Mouse (Mus musculus): ENCODE measurements around the gene Pak6. TPM values are rescaled to one million over a fixed set of nuclear protein-coding genes. Genes with fewer than 3 reads are reported as not detected.

The Pak6 gene
- polyA plus RNA-seq, 1 experiment from 2014 or later, result 1.9 TPM

DNA sequence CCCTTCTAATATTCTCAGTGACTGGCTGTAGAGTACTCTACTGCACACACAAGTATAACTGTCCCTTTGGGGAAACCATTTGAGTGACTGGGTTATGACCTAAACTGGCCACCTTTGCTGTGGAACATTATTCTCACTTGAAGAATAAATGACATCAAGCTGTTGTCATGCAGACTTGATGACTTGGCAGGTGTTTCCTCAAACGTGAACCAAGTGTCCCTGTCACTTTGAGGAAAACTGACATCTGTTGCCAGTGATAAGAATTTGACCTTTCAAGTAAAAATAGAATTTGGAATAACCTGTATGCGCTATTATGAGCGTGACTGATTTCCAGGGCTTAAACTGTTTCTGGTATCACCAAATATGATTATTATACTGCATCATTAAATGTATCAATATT is 77.2 kb downstream of the Pak6 start:
- peaks cover 7% of the 10 kb centered on the region for H3K4me1 ChIP-seq (replicated peaks; ENCODE audit: insufficient read depth, low read length)
- H3K36me3 ChIP-seq (ENCODE audit: insufficient read depth, low read length), result no peaks in the 10 kb centered on the region
- no peak overlapping the region for H3K4me2 ChIP-seq (ENCODE audit: low read length)
- H3K27me3 ChIP-seq (ENCODE audit: insufficient read depth, low read length), result peaks cover 7% of the 10 kb centered on the region
- no peak for TF ChIP-seq CTCF (IDR thresholded peaks at IDR 0.05; ENCODE audit: low read depth)
- WGBS, result 59% methylated on average over 3 of the region's 3 CpGs
- DNase-seq (ENCODE audit: low spot score) (no peak), ATAC-seq (replicated peaks; ENCODE audit: low FRiP score, low read depth) (no peak)
- no peak overlapping the region for H3K9ac ChIP-seq (ENCODE audit: low read depth, low read length)
- H3K27ac ChIP-seq, result no peak overlapping the region
- no peaks in the 10 kb centered on the region for H3K9me3 ChIP-seq (replicated peaks; ENCODE audit: low read length)
- no peak overlapping the region for H3K4me3 ChIP-seq (replicated peaks; ENCODE audit: low read depth, low read length)

DNA sequence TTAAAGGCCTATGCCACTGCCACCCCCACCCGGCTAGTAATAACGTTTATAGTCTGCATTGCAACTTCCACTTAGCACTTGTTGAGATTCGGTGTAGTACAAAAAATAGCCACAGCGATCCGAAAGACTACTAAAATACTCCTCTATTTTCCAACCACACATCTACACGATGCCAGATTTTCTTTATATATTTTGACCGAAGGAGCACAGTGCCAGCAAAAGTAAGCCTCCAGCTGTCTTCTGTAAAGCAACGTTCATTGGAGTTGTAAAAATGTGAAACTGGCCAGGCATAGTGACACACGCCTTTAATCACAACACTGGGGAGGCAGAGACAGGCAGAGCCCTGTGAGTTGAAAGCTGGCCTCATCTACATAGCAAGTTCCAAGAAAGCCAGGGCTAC is 78.1 kb downstream of the Pak6 start:
- Histone ChIP-seq H3K4me3 (replicated peaks; ENCODE audit: low read depth, low read length) (no peak overlapping the region), H3K27ac (no peak overlapping the region), H3K4me2 (ENCODE audit: low read length) (no peak overlapping the region), H3K9me3 (replicated peaks; ENCODE audit: low read length) (no peaks in the 10 kb centered on the region), H3K27me3 (ENCODE audit: insufficient read depth, low read length) (peaks cover 7% of the 10 kb centered on the region), H3K36me3 (ENCODE audit: insufficient read depth, low read length) (no peaks in the 10 kb centered on the region), H3K4me1 (replicated peaks; ENCODE audit: insufficient read depth, low read length) (peaks cover 7% of the 10 kb centered on the region), H3K9ac (ENCODE audit: low read depth, low read length) (no peak overlapping the region)
- no peak for DNase-seq (ENCODE audit: low spot score)
- no peak for TF ChIP-seq CTCF (IDR thresholded peaks at IDR 0.05; ENCODE audit: low read depth)
- ATAC-seq (replicated peaks; ENCODE audit: low FRiP score, low read depth), result no peak
- 60% methylated on average over 9 of the region's 9 CpGs for WGBS

DNA sequence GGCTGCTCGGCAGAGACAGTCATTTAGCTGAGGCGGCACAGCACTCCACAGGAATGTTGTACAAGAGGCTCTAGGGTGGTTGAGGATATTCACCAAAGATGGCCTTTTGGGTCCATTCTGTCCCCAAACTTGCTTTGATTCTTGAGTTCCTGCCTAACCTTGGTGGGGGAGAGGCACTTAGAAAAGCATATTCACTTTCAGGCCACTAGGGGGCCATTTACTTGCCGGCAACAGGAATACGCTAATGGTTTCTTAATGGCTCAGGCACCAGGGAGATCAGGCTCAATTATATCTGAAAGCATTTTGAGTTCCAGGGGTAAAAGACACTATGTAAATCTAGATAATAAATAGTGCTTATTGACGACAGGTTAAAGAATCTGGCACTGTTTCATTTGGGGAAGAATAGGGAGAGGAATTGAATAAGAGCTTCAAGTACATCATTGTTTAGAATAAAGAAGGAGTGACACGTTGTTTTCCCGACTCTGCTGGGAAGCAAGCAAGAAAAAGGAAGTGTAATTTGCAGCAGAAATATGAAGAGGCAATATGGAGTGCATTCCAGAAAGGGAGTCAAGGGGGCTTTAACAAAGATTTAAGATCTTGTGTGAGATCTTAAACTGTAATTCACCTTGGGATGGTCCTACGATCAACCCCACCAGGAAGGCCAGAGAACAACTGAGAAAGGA is 80.3 kb downstream of the Pak6 start:
- H3K4me2 ChIP-seq (ENCODE audit: low read length), result no peak overlapping the region
- no peaks in the 10 kb centered on the region for H3K36me3 ChIP-seq (ENCODE audit: insufficient read depth, low read length)
- H3K4me3 ChIP-seq (replicated peaks; ENCODE audit: low read depth, low read length), result no peak overlapping the region
- peaks cover 7% of the 10 kb centered on the region for H3K27me3 ChIP-seq (ENCODE audit: insufficient read depth, low read length)
- WGBS, result 27% methylated on average over 8 of the region's 8 CpGs
- H3K27ac ChIP-seq, result no peak overlapping the region
- peak; percentile 85 for TF ChIP-seq CTCF (IDR thresholded peaks at IDR 0.05; ENCODE audit: low read depth)
- ATAC-seq (replicated peaks; ENCODE audit: low FRiP score, low read depth), result no peak
- H3K4me1 ChIP-seq (replicated peaks; ENCODE audit: insufficient read depth, low read length), result peaks cover 7% of the 10 kb centered on the region
- DNase-seq (ENCODE audit: low spot score), result peak; percentile 89
- no peak overlapping the region for H3K9ac ChIP-seq (ENCODE audit: low read depth, low read length)
- no peaks in the 10 kb centered on the region for H3K9me3 ChIP-seq (replicated peaks; ENCODE audit: low read length)

DNA sequence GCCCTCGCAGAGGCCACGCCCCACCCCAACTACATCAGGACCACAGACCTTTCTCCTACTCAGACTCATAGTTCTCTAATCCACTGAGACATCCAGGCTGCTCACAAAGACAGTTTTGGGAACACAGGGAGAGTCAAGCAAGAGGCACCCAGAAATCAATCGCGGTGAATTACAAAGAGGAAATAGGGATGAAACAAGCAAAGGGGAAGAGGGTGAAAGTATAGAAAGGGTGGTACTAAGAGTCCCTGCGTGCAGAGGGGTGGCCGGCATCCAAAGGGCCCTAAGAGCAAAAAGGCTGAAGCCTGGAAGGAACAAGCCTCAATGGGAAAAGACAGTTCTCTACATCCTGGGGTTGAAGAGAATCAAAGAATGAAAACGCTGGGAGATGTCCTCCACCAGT is 81.5 kb downstream of the Pak6 start:
- no peak for ATAC-seq (replicated peaks; ENCODE audit: low FRiP score, low read depth)
- TF ChIP-seq CTCF (IDR thresholded peaks at IDR 0.05; ENCODE audit: low read depth), result no peak
- WGBS, result 11% methylated on average over 7 of the region's 7 CpGs
- no peak overlapping the region for H3K27ac ChIP-seq
- no peaks in the 10 kb centered on the region for H3K36me3 ChIP-seq (ENCODE audit: insufficient read depth, low read length)
- peaks cover 7% of the 10 kb centered on the region for H3K4me1 ChIP-seq (replicated peaks; ENCODE audit: insufficient read depth, low read length)
- H3K9ac ChIP-seq (ENCODE audit: low read depth, low read length), result no peak overlapping the region
- DNase-seq (ENCODE audit: low spot score), result no peak
- peak overlapping the region; percentile 99 for H3K4me2 ChIP-seq (ENCODE audit: low read length)
- no peak overlapping the region for H3K4me3 ChIP-seq (replicated peaks; ENCODE audit: low read depth, low read length)
- H3K27me3 ChIP-seq (ENCODE audit: insufficient read depth, low read length), result peaks cover 7% of the 10 kb centered on the region
- H3K9me3 ChIP-seq (replicated peaks; ENCODE audit: low read length), result no peaks in the 10 kb centered on the region

DNA sequence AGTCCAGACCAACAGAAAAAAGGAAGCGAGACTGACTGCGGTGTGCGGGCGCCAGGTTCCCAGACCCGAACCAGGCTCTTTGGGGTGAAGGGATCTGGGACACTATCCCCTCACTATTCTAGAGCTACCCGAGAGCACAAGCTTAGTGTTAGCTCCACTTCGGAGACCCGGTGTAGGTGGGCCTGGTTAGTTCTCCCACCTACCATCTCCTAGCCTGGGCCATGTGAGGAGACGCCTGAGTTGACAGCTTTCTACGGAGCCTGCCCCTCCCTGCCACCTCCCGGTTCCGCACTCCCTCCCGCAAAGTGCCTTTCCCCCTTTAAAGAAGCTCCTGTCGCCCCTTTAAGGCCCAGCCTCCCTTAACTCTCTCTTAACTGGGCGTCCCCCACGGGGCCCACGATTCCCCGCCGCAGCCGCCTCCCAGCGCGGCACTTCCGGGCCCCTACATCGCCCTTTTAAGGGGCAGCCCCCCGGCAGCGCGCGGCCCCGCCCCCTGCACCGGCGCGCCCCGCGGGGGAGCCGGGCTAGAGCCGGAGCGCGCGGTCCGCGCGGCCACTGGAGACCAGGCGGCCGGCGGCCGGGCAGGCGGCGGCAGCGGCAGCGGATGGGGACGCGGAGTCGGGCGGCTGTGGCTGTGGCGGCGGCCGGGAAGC is 82.3 kb downstream of the Pak6 start, which contains the start of gene Inafm2:
Inafm2 (plus strand) TSS at position 527 of the 653 bp plus-strand sequence.
- H3K4me1 ChIP-seq (replicated peaks; ENCODE audit: insufficient read depth, low read length), result peaks cover 7% of the 10 kb centered on the region
- no peaks in the 10 kb centered on the region for H3K9me3 ChIP-seq (replicated peaks; ENCODE audit: low read length)
- H3K36me3 ChIP-seq (ENCODE audit: insufficient read depth, low read length), result no peaks in the 10 kb centered on the region
- peak within 1 kb of the TSS; percentile 69 for H3K4me3 ChIP-seq (replicated peaks; ENCODE audit: low read depth, low read length)
- TF ChIP-seq CTCF (IDR thresholded peaks at IDR 0.05; ENCODE audit: low read depth), result peak; percentile 15; the same call in 1 of the 2 replicates
- peak within 1 kb of the TSS; percentile 84 for H3K9ac ChIP-seq (ENCODE audit: low read depth, low read length)
- H3K27me3 ChIP-seq (ENCODE audit: insufficient read depth, low read length), result peaks cover 7% of the 10 kb centered on the region
- ATAC-seq (replicated peaks; ENCODE audit: low FRiP score, low read depth), result peak; percentile 87
- peak within 1 kb of the TSS; percentile 19 for H3K27ac ChIP-seq
- peak within 1 kb of the TSS; percentile 99 for H3K4me2 ChIP-seq (ENCODE audit: low read length)
- WGBS, result under 1% methylated on average over 48 of the region's 57 CpGs
- DNase-seq (ENCODE audit: low spot score), result peak; percentile 96

DNA sequence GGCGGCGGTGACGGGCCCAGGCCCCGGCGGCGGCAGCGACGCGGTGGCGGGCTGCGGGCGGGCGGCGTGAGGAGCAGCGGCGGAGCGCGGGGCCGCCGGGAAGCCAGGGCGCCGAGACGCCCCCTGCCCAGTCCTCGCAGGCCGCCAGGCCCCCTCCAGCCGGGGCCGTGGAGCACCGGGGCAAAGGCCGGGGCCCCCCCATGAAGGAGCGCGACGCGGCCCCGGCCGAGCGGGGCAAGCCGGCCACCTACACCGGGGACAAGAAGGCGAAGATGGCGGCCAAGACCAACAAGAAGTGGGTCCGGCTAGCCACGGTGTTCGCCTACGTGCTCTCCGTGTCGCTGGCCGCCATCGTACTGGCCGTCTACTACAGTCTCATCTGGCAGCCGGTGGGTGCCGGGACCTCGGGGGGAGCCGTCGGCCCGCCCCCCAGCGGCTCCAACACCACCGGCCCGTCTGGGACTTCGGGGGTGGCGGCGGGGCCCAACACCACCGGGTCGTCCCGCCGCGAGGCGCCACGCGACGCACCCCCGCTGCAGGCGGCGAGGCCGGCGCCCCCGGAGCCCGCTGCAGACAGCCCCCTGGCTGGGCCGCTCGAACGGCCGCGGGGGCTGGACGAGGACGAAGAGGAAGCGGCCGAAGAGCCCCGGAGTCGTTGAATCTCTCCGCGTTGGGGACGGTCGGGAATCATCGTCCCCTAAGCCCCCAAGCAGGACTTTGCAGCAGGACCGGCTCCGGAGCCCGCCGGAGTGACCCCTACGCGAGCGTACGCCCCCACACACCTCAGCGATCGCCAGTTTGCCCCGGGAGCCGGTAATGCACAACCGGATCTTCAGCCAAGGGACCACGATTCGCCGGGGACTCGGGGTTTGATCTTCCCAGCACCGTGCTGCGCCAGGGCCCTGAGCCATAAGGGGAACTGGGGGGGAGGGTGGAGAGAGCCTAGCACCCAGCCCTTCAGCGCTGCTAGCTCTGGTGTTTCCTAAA is 83.1 kb downstream of the Pak6 start:
- Histone ChIP-seq H3K36me3 (ENCODE audit: insufficient read depth, low read length) (no peaks in the 10 kb centered on the region), H3K4me2 (ENCODE audit: low read length) (peak overlapping the region; percentile 99), H3K9me3 (replicated peaks; ENCODE audit: low read length) (no peaks in the 10 kb centered on the region), H3K27me3 (ENCODE audit: insufficient read depth, low read length) (peaks cover 7% of the 10 kb centered on the region), H3K9ac (ENCODE audit: low read depth, low read length) (peak overlapping the region; percentile 84), H3K4me3 (replicated peaks; ENCODE audit: low read depth, low read length) (peak overlapping the region; percentile 69), H3K27ac (peak overlapping the region; percentile 19), H3K4me1 (replicated peaks; ENCODE audit: insufficient read depth, low read length) (peaks cover 7% of the 10 kb centered on the region)
- DNase-seq (ENCODE audit: low spot score) (peak; percentile 50), ATAC-seq (replicated peaks; ENCODE audit: low FRiP score, low read depth) (peak; percentile 67)
- TF ChIP-seq CTCF (IDR thresholded peaks at IDR 0.05; ENCODE audit: low read depth), result no peak
- WGBS, result under 1% methylated on average over 92 of the region's 113 CpGs

All from kidney, postnatal 0 days (tissue).